Mouse (Mus musculus) retina, embryonic 14.5 days (tissue): Measurements from ENCODE around the gene Guk1.

ENCODE experiments used
- DNase-seq: peaks from one replicate; pipeline ENCODE4 v3.0.0-alpha.2; 2015; ENCODE audit warnings: low spot score

Guk1 gene

DNA sequence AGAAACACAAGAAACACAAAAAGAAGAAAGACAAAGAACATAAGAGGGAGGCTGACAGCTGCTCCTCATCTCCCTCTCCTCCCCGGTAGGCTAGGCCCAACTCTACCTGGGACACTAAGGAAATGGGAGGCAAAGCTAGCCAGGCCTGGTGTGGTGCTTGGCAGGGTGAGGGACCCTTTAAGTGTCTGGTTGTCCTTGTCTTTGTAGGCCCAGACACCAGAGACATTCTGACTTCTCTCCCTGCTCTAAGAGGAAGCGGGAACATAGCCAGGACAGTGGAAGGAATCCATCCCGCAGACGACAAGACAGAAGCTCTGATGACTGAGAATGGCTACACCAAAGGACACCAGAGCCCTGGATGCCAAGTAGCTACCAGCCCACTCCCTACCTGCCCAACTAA is 18.0 kb upstream of the Guk1 start:
- DNase-seq, result no peak

DNA sequence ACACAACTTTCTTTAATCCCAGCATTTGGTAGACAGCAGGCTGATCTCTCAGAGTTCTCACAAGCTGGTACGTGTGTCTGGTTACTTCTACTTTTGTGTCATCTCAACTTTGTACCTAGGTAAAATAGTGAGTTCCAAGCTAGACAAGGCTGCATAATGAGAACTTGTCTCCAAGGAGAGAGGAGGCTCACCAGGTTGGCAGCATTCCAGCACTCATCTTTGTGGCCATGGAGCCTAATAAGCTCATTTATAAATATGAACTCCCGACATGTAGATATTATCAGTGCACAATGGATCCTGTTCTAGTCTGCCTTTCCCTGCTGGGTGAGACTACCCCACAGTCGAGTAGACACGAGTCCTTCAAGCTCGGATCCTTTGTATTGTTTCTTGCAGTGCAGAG is 17.6 kb upstream of the Guk1 start:
- no peak for DNase-seq

DNA sequence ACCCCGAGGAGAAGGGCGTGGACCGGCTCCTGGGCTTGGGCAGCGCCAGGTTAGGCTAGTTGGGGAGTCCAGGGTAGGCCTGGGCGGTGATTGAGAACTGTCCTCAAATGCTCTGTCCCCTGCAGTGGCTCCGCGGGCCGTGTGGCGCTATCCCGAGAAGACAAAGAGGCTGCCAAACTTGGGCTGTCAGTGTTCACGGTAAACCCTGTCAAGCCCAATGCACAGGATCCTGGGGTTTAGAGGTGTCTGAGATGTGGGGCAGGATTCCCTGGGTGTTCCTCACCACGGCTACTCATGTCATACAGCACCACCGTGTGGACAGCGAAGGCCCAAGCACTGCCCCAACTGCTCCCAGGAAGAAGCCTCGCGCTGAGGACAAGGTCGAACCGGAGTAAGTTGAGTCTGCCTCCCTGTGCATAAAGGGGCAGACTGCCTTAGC is 17.0 kb upstream of the Guk1 start:
- DNase-seq, result peak; percentile 75

DNA sequence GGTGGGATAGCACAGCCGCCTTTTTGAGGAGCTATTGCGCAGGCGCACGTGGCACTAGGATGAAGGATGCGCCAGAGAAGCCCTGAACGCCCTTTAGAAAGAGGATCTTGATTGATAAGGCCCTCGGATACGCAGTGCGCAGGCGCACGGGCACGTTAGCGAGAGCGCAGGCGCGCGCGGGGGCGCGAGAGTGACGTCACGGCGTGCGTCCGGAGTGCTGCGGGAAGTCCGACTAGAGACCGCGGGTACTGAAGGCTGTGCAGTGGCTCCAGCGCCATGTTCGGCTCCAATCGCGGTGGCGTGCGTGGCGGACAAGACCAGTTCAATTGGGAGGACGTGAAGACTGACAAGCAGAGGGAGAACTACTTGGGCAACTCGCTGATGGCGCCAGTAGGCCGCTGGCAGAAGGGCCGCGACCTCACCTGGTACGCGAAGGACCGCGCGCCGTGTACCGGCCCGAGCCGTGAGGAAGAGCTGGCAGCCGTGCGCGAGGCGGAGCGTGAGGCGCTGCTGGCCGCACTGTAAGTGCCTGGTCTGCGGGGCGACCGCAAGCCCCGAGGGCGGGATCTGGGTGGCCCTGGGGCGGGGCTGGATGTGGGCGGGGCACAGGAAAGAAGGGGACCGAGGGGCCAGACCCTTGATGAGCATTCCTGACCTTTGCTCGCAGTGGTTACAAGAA is 16.3 kb upstream of the Guk1 start, which contains the start of gene 2310033P09Rik:
TSS of gene 2310033P09Rik (plus strand) at position 169 of the 679 bp plus-strand sequence.
- peak; percentile 93 for DNase-seq

DNA sequence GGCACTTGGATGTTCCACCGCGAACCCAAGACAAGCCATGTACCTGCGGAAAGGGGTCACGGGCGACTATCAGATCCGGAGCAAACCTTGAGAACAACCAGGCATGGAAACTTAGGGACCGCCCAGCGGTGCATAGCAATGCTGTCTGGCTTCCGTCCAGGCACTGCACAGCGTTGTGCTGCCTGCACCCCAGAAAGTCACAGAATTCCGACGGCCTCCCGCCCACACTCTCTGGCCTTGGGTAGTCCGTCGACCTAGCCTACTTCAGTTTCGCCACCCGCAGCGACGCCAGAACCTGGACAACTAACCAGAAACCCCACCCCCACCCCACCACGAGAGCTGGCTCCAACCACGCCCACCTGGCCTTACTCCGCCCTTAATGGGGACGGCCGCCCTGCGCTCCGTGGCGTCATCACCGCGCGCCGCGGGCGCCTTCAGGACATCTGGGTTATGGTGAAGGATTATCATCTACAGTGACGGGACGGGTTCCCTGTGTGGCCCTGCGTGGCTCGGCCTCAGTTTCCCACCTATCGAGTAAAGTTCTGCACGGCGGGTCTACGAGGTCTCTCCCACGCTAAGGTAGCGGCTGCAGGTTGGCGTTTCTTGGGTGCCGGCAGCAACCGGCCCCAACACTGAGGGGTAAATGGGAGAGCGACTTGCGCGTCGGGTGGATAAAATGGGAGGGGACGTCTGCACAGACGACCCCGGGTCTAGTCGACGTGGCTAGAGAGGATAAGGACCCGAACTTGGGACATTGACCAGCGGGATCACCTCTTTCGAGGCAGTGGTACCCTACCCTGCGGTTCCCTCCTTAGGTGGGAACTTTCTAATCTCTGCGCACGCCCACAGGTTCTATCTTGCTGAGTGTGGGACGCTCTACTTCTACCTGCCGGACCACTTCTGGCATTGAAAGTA is 10.3 kb upstream of the Guk1 start, which contains the start of gene Mrpl55:
TSS of gene Mrpl55 (plus strand) at position 406 of the 915 bp plus-strand sequence.
- DNase-seq, result peak; percentile 92

DNA sequence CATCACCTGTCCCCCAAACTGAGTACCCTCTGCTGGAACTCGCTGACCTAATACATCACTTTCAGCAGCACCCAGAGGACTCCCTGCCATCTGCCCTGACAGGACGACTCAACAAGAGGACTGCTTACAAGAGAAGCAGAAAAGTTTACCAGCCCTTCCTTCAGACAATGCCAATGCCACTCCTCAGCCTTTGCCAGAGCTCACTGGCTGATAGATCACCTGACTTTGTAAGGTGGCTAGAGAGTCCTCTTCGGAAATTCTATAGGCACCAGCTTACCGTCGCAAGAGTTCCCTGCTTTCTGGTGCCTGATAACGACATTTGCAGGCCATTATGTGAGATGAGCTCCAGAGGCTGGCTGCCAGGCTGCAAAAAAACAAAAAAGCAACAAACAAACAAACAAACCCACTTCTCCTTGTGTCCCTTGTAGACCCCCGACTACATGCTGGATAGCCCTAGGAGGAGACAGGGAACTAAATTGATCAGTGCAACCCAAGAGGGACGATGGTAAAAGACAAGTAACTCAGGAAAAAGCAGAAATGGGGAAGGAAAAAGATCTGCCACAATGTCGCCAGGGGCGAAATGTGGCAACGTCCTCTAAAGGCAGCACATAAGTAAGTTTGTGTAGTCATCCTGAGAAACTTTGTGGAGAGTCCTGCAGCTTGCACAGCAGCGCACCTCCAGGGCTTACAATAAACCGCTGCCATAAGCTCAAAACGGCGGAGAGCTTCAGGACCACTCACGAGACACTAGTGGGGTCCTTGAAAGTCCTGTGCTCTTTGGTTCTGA is 9.4 kb upstream of the Guk1 start:
- DNase-seq, result no peak

DNA sequence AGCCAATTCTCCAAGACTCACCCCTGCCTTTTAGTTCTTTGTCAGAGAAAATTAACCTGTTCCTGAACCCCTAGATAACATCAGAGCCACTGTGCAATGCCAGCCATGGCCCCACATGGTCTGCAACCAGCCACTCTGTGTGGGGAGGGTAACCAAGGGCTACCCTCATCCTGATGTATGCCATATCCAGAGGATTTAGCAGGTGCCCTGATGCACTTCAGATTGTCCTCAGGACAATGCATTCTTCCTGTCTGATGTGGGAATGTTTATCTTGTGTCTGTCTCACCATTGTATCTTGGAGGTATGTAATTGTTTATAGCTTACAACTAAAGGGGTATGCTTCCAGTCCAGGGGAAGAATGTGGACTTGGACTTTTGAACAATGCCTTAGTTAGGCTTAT is 4.2 kb upstream of the Guk1 start:
- no peak for DNase-seq

DNA sequence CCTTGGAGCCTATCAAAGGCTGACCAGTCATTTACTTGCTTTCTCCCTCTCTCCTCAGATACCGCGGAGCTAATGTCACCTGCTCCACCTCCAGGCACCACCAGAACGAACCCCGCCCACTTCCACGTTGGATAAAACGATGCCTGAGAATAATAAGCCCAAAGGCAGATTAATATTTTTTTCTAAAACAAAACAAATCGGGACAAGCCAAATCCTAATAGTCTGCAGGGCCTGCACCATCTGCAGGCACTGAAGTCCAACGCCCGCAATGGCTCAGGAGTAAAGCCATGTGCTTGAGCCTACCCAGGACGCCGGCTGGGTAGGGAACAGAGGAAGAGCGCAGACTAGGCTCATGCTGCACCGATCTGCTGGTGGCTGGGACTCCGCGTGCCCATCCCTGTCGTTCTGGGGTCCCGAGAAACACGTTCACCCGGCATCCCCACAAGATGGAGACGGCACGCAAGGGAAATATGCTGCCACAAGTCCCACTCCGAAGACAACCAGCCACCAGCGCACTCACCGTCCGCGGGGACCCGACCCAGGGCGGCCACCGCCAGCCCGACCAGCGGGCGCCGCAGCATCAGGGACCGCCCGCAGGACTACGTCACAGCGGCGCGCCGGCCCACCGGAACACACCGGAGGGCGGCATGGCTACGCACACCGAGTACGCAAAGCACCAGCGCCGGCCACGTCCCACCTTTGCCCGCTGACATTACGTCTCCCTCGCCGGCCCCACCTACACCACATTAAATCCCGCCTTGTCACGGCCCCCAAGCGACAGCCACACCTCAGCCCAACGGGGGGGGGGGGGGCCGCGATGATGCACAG is 567 bp downstream of the Guk1 start:
- DNase-seq, result peak; percentile 84

DNA sequence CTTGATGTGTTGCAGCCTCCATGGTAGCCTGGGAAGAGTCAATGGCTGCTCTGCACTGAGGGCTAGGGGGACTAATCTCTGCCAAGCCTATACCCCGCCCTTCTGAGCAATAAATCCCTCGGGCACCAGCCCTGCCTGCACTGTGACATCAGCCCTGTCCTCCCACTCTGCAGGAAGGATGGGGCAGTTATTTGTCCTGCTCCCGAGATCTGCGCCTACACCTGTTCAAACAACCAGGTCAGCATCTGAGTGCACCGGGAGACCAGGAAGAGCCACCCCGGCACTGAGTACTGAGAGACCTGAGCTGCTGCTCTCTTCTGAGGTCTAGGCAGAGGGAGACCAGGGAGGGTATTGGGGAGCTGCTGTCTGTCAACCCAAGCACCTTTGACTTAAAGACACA is 4.3 kb downstream of the Guk1 start:
- DNase-seq, result no peak

DNA sequence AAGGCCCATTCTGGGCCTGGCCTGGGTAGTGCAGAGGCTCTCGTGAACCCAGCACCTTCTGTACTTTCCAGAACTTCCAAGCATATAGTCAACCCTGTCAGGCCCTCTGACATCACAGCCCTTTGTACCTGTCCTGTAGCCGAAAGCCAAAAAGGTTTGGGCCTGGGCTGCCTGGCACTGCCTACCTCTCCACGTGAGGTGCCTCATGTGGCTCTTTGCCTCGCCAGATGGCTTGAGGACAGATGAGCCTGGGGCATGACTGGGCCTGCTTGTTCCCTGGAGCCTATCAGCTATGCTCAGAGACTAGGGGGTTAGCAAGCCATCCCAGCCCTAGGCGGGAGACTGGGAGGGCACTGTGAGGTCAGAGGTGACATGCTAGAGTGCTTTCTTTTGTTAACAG is 6.5 kb downstream of the Guk1 start:
- DNase-seq, result no peak

DNA sequence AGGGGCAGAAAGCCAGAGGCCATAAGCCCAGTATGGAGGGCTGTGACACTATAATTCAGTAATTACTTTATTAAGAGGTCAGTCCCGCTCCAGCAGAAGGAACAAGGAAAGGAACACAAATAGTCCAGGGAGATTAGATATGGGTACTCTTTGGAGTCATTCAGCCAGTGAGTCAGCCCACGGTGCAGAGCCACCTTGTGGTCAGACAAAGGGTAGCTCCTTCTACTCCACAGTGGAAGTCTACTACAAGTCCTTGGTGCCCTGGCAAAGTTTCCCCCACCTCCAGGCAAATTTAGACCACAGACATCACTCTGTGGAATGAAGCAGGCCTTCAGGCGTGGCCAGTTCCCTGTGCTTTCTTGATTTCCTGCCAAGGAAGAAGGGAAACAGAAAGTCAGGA is 8.2 kb downstream of the Guk1 start:
- DNase-seq, result peak; percentile 67

DNA sequence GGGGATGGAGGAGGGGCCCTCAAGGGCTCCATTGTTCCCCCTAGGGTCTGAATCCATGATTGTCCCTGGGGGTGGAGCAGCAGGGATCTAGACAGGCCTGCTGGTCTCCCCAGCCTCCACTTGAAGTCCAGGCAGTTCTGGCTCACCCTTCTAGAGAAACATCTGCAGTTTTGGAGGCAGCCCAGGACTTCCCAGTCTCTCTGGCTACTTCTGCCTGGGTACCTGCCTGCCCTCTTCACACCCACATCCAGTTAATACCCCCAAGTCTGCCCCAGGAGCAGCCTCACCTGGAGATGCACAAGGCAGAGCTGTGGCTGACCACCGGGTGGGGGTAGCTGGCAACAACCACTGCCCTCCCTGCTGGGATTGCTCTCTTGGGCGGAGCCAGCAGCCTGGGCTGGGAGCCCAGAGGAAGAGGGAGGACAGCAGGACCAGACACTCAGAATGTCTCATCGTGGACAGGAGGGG is 9.1 kb downstream of the Guk1 start, which contains the start of gene Gjc2:
TSS of gene Gjc2 (minus strand) at position 350 of the 468 bp plus-strand sequence.
- no peak for DNase-seq

DNA sequence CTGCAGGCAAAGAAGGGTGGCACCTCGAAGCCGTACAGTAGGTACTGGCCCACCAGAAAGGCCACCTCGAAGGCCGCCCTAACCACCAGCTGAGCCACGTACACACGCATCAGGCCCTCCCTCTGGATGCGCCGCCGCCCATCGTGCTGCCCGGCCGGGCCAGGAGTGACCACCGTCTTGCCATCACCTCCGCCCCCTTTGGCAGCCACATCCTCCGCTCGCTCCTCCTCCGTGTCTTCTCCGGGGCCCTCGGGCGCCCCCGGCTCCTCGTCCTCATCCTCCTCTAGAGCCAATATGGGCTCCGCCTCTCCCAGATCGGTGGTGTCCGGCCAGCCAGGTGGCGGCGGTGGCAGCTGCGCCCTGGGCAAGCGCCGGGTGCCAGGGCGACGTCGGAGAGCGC is 15.1 kb downstream of the Guk1 start:
- no peak for DNase-seq

DNA sequence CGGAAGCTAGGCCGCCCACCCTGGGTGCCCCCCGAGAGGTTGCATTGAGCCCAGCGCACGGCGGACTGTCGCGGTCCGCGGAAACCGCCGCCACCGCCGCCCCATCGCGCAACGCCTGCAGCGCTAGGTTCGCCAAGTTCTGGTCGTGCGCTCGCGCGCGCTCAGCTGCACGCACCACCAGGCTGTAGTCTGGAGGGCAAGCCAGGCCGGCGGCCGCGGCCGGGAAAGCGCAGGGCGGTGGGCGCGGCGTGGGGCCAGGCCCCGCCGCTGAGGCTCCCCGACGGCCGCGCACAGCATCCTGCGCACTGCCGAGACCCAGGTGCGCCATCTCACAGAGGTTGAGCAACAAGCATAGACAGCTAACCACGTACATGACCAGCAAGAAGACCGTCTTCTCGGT is 15.5 kb downstream of the Guk1 start:
- no peak for DNase-seq

DNA sequence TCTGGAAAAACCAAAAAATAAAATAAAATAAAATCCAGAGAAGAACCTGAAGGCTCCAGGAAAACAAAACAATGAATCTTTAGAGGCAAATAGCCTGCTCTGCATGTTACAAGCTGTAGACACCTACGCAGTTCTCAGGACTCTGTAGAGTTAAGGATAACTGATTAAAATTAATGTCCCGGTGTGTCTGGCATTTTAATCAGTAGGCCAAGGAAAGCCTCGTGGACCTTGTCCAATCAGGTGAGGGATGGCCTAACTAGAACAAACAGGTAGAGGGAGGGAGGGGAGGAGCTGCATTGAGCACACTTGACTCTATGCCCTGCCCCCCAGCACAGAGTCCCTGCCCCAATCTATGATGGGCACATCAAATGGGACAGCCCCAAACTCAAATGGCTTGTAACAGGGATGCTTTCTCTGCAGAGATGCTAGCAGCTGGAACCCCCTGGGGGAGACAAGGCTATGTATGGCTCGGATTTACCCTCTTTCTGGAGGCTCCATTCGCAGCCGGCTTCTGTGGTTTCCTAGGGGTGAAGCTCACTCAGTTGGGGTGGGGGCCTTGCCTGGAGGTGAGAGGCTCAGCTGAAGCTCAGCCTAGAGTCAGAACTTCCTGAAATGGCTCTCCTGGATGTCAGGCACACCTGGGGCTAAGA is 17.7 kb downstream of the Guk1 start:
- DNase-seq, result no peak

DNA sequence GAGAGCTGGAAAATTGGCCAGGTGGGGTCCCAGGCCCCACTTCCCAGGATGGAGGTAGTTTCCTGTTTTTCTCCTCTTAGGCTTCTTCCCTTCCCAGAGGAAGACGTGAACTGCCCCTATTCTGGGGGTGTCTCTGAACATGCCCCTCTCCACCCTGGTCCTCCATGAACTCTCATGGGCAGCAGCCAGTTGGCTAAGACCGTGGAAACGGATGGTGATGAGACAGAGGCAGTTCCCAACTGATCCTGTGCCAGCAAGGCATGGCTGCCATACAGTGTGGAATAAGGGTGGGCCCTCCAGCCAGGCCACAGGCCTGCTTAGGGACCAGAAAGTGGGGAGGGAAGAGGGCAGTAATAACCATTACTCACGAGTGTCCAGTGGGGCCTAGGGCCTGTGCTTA is 21.5 kb downstream of the Guk1 start:
- no peak for DNase-seq

DNA sequence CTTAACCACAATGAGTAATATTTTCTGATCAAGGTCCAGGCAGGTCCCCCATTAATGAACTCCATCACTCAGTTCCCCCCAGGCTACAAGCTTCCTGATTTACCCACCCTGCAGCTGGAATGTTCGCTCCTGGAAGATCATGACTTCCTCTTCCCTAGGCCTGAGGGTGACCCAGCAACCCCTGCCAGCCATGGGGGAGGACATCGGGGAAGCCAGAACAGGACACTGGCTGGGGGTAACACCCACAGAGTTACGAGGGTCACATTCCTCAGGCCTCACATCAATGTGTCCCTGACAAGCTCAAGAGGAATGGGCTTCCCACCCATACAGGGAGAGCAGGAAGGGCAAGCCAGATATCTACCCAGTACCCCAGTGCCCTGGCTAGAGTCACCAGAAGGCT is 22.2 kb downstream of the Guk1 start:
- DNase-seq, result no peak

DNA sequence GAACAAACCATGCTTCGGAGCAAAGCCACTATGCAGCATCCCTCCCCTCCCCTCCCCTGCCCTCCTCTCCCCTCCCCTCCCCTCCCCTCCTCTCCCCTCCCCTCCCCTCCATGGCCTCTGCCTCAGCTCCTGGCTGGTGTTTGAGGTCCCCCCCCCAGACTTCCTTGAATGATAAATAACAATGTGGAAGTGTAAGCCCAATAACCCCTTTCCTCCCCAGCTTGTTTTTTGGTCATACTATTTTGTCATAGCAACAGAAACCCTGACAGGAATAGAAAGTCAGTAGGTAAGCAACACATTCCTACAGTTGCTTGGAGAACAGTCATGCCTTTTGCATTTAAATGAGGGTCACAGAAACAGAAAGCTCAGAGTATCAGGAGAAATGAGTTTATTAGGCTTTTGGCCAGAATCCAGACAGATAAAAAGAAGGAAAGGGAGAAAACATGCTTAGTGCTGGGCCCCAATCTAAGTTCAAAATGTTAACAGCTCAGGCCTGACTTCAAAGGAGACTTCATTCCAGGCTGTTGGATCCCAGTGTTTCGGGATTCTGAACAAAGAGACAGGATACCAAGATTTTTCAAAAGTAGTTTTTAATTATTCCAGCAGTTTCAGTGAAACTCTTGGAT is 26.3 kb downstream of the Guk1 start:
- no peak for DNase-seq

DNA sequence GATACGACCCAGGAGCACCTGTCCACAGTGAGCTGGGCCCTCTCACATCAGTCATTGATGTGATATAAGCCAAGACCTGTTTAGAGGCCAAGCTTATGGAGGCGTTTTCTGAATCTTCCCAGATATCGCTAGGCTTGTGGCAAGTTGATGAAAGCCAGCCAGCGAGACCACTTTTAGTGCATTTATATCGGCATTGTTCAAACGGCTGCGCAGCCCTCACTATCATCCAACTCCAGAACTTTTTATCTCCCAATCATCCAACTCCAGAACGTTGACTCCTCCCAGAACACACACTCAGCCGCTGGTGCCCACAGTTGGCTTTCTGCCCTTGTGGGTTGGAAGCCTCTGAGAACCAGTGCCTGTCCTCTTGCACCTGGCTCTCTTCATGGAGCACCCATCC is 27.6 kb downstream of the Guk1 start:
- no peak for DNase-seq
